Mouse (Mus musculus): ENCODE data around the gene Glipr1l1. TPM values are rescaled to one million over a fixed set of nuclear protein-coding genes. Genes with fewer than 3 reads are reported as not detected.

Gene Glipr1l1
- polyA plus RNA-seq (2014; fragmentation: Illumina TruSeq; extraction: RNeasy Lipid Tissue Mini Kit (QIAGEN cat#74804); ENCODE audit: low read depth, low replicate concordance): not detected

DNA sequence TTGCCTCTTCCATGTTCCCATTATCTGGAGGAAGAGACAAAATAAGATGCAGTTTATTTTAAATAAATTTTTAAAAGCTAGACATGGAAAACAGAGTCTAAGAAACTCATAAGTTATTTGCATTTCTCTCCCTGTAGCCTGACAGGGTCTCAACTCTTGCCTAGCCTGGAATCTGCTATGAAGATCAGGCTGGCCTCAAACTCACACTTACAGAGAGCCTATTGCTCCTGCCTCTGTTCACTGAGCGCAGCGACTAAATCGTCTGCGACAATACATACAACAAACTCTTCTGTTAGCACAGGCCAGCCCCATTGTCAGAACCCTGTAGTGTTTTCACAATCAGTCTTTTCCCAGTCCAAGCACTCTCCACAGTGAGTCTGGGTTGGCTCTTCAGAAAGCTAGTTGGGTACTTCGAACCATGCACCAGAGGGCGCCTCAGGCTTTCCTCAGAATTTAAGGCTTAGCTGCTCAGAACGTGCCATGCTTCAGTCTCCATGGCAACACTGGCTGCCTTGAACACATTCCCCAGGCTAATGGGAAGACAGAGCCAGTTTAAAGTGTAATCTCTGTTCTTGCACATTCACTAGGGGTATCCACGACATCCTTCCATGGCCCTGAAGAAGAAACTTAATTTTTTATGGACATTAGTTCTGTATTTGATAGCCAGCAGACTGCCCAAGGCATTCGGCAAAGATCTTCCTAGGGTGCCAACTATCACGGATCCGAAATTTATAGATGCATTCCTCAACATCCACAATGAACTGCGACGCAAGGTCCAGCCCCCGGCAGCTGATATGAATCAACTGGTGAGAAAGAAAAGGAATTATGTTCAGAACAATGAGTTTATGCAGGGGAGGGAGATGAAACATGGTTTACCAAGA, at the start of gene Glipr1l1:
Gene Glipr1l1, plus strand, starts transcription at position 488 of the 881 bp plus-strand sequence.

DNA sequence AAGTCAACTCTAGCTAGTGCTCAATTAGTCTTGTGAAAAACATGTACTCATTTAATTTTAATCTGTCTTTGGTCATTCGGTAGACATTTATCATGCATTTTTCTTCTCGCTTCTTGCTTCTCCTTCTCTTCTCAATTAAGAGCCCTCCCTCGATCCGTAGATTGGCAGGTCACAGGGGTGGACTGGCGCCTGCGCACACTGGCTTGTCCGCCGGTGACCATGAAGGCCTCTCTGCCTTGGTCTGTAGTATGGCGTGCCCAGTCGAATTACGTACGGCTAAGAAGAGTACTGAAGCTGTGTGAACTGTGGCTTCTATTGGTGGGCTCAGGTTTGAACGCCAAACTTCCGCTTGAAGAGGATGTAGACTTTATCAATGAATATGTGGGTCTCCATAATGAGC, 23.2 kb downstream of the Glipr1l1 start, which contains the start of gene Glipr1l2:
Gene Glipr1l2, plus strand, starts transcription at position 198 of the 400 bp plus-strand sequence.

Other genes starting within 250 kb of the Glipr1l1 start
- 48.1 TPM for gene Krr1, start 87.5 kb upstream of the Glipr1l1 start, polyA plus RNA-seq (2014; fragmentation: Illumina TruSeq; extraction: RNeasy Lipid Tissue Mini Kit (QIAGEN cat#74804); ENCODE audit: low read depth, low replicate concordance)
- 4.7 TPM for gene Glipr1, start 57.6 kb upstream of the Glipr1l1 start, polyA plus RNA-seq (2014; fragmentation: Illumina TruSeq; extraction: RNeasy Lipid Tissue Mini Kit (QIAGEN cat#74804); ENCODE audit: low read depth, low replicate concordance)
- gene Glipr1l2, start 23.2 kb downstream of the Glipr1l1 start, polyA plus RNA-seq (2014; fragmentation: Illumina TruSeq; extraction: RNeasy Lipid Tissue Mini Kit (QIAGEN cat#74804); ENCODE audit: low read depth, low replicate concordance): not detected
- gene Glipr1l3, start 100.1 kb downstream of the Glipr1l1 start, polyA plus RNA-seq (2014; fragmentation: Illumina TruSeq; extraction: RNeasy Lipid Tissue Mini Kit (QIAGEN cat#74804); ENCODE audit: low read depth, low replicate concordance): not detected
- gene Caps2, start 103.4 kb downstream of the Glipr1l1 start, polyA plus RNA-seq (2014; fragmentation: Illumina TruSeq; extraction: RNeasy Lipid Tissue Mini Kit (QIAGEN cat#74804); ENCODE audit: low read depth, low replicate concordance): 0.81 TPM
- gene Kcnc2, start 210.9 kb downstream of the Glipr1l1 start, polyA plus RNA-seq (2014; fragmentation: Illumina TruSeq; extraction: RNeasy Lipid Tissue Mini Kit (QIAGEN cat#74804); ENCODE audit: low read depth, low replicate concordance): 3.8 TPM